Mouse (Mus musculus) heart, embryonic 14.5 days (tissue): ENCODE measurements around the gene Fibcd1. TPM values are rescaled to one million over a fixed set of nuclear protein-coding genes. Genes with fewer than 3 reads are reported as not detected.

Experiments used
- ATAC-seq: fragments of 200-750 bp; cut with Nextera tagmentation; 2 replicates; pipeline ENCODE4 v1.8.0; 2017; ENCODE audit warnings: low read depth, moderate TSS enrichment; ENCODE audit not compliant: insufficient number of reproducible peaks, insufficient read depth, low FRiP score
- H3K27ac ChIP-seq, 2 experiments: fragments of 200-500 bp in 1 of 2; fragments of 300-500 bp in 1 of 2; sonication (generic) in 1 of 2; replicated peaks in 1 of 2; 2 replicates each; pipeline ENCODE4 v1.5.1; 2012 to 2014; ENCODE audit warnings: low read depth in 2 of 2, low read length in 2 of 2, control low read depth in 1 of 2, mild to moderate bottlenecking in 1 of 2, mixed read lengths in 1 of 2; ENCODE audit not compliant: control insufficient read depth in 1 of 2, insufficient read depth in 1 of 2
- H3K27me3 ChIP-seq: fragments of 300-500 bp; sonication (generic); 2 replicates; pipeline ENCODE4 v1.6.1; 2014; ENCODE audit warnings: mild to moderate bottlenecking, low read length, control low read depth; ENCODE audit not compliant: control insufficient read depth, insufficient read depth
- H3K36me3 ChIP-seq: fragments of 300-500 bp; sonication (generic); 2 replicates; pipeline ENCODE4 v1.6.1; 2014; ENCODE audit warnings: mild to moderate bottlenecking, control low read depth, low read length, mixed read lengths; ENCODE audit not compliant: control insufficient read depth, insufficient read depth
- H3K4me1 ChIP-seq, 2 experiments: fragments of 200-500 bp in 1 of 2; fragments of 300-500 bp in 1 of 2; sonication (generic) in 1 of 2; 2 replicates each; pipeline ENCODE4 v1.6.1; 2012 to 2014; ENCODE audit warnings: low read length in 2 of 2, control low read depth in 1 of 2, mixed read lengths in 1 of 2; ENCODE audit not compliant: control insufficient read depth in 2 of 2, insufficient read depth in 2 of 2
- H3K4me2 ChIP-seq: fragments of 300-500 bp; sonication (generic); 2 replicates; pipeline ENCODE4 v1.6.1; 2014; ENCODE audit warnings: mild to moderate bottlenecking, low read length
- H3K4me3 ChIP-seq, 2 experiments: fragments of 200-500 bp in 1 of 2; fragments of 300-500 bp in 1 of 2; sonication (generic) in 1 of 2; 2 replicates each; pipeline ENCODE4 v1.5.1; 2012 to 2014; ENCODE audit warnings: low read length in 2 of 2, mild to moderate bottlenecking in 2 of 2, control low read depth in 1 of 2, low read depth in 1 of 2, moderate library complexity in 1 of 2; ENCODE audit not compliant: control insufficient read depth in 1 of 2, insufficient read depth in 1 of 2
- H3K9ac ChIP-seq: fragments of 300-500 bp; sonication (generic); 2 replicates; pipeline ENCODE4 v1.6.1; 2014; ENCODE audit warnings: mild to moderate bottlenecking, low read length
- H3K9me3 ChIP-seq: fragments of 300-500 bp; sonication (generic); 2 replicates; pipeline ENCODE4 v1.6.1; 2016; ENCODE audit warnings: low read length, control low read depth; ENCODE audit not compliant: control insufficient read depth
- WGBS: fragments of 180-500 bp; shearing (Covaris S2); extraction: QIAGEN DNeasy Blood & Tissue Kit; methylation state at CpG from one replicate; pipeline ENCODE4 v1.1.7; 2014; 5-methylcytosine and 5-hydroxymethylcytosine counted together
- polyA plus RNA-seq: library from polyadenylated mRNA; unstranded; fragments of >200 nt; fragmentation: Nextera tagmentation; extraction: Ambion mirVana; gene quantifications from 2 replicates; pipeline ENCODE4 v1.2.1, GENCODE M21; 2014

Fibcd1 gene
- polyA plus RNA-seq, result 0.04 TPM in 1 of 2 replicates, not detected in the other

DNA sequence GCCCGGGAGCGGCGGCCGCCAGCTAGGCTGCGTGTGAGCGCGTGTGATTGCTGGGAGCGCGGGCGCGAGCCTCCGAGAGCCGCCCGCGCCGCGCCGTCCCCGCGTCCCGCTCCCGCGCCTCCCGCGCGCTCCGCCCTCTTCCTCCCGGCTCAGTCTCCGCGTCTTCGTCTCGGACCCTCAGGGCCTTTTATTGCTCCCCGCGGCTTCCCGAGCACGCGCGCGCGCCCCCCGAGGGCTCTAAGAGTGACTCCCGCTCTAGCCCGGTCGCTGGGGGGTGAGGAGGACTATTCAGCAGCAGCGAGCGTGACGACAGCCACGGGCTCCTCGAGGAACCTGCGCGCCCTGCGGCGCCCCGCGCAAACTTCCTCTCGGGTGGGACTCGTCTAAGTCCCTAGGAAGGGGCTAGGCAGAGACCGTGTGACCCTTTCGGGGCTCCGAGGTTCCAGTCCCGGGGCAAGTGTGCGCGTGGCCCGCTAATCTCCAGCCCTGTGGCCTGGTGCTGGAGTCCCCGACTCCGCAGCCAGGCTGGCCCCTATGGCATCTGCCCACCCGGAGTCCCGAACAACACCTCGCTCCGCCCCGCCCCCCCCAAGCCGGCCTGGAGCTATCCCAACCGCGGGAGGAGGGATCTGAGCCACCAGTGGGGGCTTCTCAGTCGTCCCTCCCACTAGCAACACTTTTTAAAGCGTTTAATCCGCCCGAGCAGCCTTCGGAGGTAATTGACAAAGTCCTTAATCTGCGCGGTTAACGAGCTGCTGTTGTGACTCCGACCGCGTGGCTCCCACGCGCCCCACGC lies at the start of gene Fibcd1:
Gene Fibcd1 (minus strand): TSS at position 110 of the 796 bp plus-strand sequence.
- Histone ChIP-seq H3K4me1 (peaks cover 0 to 14% of the 10 kb centered on the region in 2 experiments; a peak in 3 of 4 replicates), H3K36me3 (no peaks in the 10 kb centered on the region), H3K4me2 (peak within 1 kb of the TSS; percentile 98), H3K4me3 (peak within 1 kb of the TSS; percentile 51 to 60), H3K27me3 (peaks cover 59% of the 10 kb centered on the region), H3K27ac (no peak within 1 kb of the TSS), H3K9ac (peak within 1 kb of the TSS; percentile 57), H3K9me3 (no peaks in the 10 kb centered on the region)
- WGBS, result under 1% methylated on average over 88 of the region's 88 CpGs
- no peak for ATAC-seq

GRCm38 (mm10) chr2:31894221-31894870 lies 48.5 kb upstream of the Fibcd1 start:
- WGBS, result 68% methylated on average over 13 of the region's 13 CpGs
- no peak for ATAC-seq

DNA sequence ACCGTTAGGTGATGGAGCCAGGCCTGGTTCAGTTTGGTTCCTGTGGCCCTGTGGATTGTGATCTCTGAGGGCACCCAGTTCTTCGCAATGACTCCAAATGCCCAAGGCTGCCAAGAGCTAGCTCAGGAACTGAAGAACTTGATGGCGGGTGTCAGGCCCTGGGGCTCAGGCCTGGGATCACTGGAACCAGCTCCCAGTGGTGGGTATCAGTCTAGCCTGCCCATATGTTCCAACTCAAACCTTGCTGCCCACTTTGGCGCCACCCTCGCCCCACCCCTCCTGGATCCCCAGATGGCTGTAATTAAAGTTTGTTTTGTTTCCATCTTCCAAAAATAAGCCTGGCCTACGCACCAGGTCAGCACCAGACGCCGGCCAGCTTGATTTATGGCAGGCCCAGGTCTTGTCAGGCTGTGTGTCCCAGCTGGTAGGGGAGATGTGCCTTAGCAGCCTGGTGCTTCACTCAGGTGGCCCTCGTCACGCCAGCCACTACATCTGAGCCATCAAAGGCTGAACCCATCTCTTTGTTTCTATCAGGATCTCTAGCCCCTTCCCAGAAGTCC lies 47.4 kb upstream of the Fibcd1 start:
- no peak overlapping the region for H3K4me3 ChIP-seq
- H3K4me1 ChIP-seq, result peaks cover 0 to 2% of the 10 kb centered on the region in 2 experiments; a peak in 1 of 4 replicates
- no peak for ATAC-seq
- no peaks in the 10 kb centered on the region for H3K9me3 ChIP-seq
- H3K27me3 ChIP-seq, result peaks cover 20% of the 10 kb centered on the region
- H3K9ac ChIP-seq, result no peak overlapping the region
- WGBS, result 64% methylated on average over 10 of the region's 10 CpGs
- no peak overlapping the region for H3K27ac ChIP-seq
- H3K36me3 ChIP-seq, result no peaks in the 10 kb centered on the region
- no peak overlapping the region for H3K4me2 ChIP-seq

More at GRCm38 (mm10) chr2:31894221-31894870, 48.5 kb upstream of the Fibcd1 start:
- H3K27me3 ChIP-seq, result peaks cover 9% of the 10 kb centered on the region
- H3K27ac ChIP-seq, result no peak overlapping the region
- peaks cover 0 to 2% of the 10 kb centered on the region in 2 experiments; a peak in 1 of 4 replicates for H3K4me1 ChIP-seq
- no peak overlapping the region for H3K4me2 ChIP-seq
- H3K9ac ChIP-seq, result no peak overlapping the region
- no peaks in the 10 kb centered on the region for H3K36me3 ChIP-seq
- H3K4me3 ChIP-seq, result no peak overlapping the region
- no peaks in the 10 kb centered on the region for H3K9me3 ChIP-seq

DNA sequence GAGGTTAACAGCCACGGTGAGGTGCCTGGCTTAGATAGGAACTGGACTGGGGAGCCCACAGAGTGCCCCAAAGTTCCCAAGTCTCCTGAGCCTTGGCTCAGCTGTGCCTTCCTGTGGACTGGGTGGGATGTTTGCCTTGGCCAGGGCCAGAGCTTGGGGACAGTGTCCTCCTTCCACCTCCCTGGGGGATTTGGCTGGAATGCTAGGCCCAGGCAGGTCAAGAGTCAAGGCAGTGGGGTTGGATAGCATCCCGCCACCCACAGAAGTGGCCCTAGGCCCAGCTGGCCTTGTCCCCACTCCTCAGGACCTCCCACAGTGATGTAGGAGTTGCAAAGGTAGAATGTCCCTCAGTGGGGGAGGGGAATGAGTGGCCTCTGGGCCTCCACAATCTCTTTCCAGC lies 45.4 kb upstream of the Fibcd1 start:
- H3K27me3 ChIP-seq, result peaks cover 39% of the 10 kb centered on the region
- ATAC-seq, result no peak
- no peak overlapping the region for H3K4me2 ChIP-seq
- WGBS, result 71% methylated on average over 2 of the region's 2 CpGs
- H3K4me1 ChIP-seq, result no peaks in the 10 kb centered on the region; a peak in 1 of 4 replicates
- no peaks in the 10 kb centered on the region for H3K36me3 ChIP-seq
- H3K9me3 ChIP-seq, result no peaks in the 10 kb centered on the region
- H3K9ac ChIP-seq, result no peak overlapping the region
- H3K4me3 ChIP-seq, result no peak overlapping the region
- H3K27ac ChIP-seq, result no peak overlapping the region

DNA sequence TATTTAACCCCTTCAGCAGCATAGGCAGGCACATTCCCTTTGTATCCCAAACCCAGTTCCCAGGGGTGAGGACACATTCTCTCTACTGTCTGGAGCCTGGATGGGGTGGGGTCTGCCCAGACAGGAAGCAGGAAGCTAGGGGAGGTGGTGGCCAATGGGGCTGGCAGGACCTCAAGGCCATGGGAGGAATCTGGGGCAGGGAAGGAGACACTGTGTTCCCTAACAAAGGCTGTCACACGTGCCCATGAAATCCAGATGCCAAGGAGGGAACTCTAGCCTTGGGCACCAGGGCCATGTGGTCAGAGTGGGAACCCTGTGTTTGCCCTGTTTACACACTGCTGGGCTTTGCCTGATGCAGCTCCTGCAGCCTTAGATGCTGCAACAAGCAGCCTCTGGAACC lies 43.1 kb upstream of the Fibcd1 start:
- Histone ChIP-seq H3K9me3 (no peaks in the 10 kb centered on the region), H3K4me1 (no peaks in the 10 kb centered on the region; a peak in 1 of 4 replicates), H3K36me3 (no peaks in the 10 kb centered on the region), H3K4me3 (no peak overlapping the region), H3K4me2 (no peak overlapping the region), H3K27ac (no peak overlapping the region), H3K27me3 (peaks cover 61% of the 10 kb centered on the region), H3K9ac (no peak overlapping the region)
- no peak for ATAC-seq
- 50% methylated on average over 1 of the region's 1 CpGs for WGBS

GRCm38 (mm10) chr2:31887030-31887429 lies 41.2 kb upstream of the Fibcd1 start, which contains the start of gene Lamc3:
TSS of gene Lamc3 (plus strand) at chr2:31887291.
- Histone ChIP-seq H3K9me3 (no peaks in the 10 kb centered on the region), H3K27ac (no peak within 1 kb of the TSS), H3K4me3 (peak within 1 kb of the TSS; percentile 17 to 24), H3K4me1 (no peaks in the 10 kb centered on the region; a peak in 1 of 4 replicates), H3K36me3 (no peaks in the 10 kb centered on the region), H3K4me2 (peak within 1 kb of the TSS; percentile 55), H3K9ac (no peak within 1 kb of the TSS), H3K27me3 (peaks cover 79% of the 10 kb centered on the region)
- WGBS, result 9% methylated on average over 26 of the region's 26 CpGs
- peak; percentile 48; the same call in 1 of the 2 replicates for ATAC-seq

GRCm38 (mm10) chr2:31884806-31885205 lies 39.0 kb upstream of the Fibcd1 start:
- no peak overlapping the region for H3K27ac ChIP-seq
- H3K9me3 ChIP-seq, result no peaks in the 10 kb centered on the region
- peaks cover 95% of the 10 kb centered on the region for H3K27me3 ChIP-seq
- no peak overlapping the region for H3K4me3 ChIP-seq
- WGBS, result 13% methylated on average over 6 of the region's 6 CpGs
- no peak overlapping the region for H3K4me2 ChIP-seq
- H3K4me1 ChIP-seq, result peaks cover 0 to 3% of the 10 kb centered on the region in 2 experiments; a peak in 2 of 4 replicates
- no peak overlapping the region for H3K9ac ChIP-seq
- ATAC-seq, result no peak
- H3K36me3 ChIP-seq, result no peaks in the 10 kb centered on the region
